Mouse (Mus musculus) ES-E14 (cell line): Measurements from ENCODE around the gene Mfsd7a. TPM values are rescaled to one million over a fixed set of nuclear protein-coding genes. Genes with fewer than 3 reads are reported as not detected.

Experiments used
- DNase-seq: peaks from one replicate; pipeline ENCODE4 v3.0.0-alpha.2; 2013; ENCODE audit warnings: low read depth, low spot score
- H3K27ac ChIP-seq: 2 replicates; pipeline ENCODE4 v1.5.1; 2012; ENCODE audit warnings: low read depth, mild to moderate bottlenecking, low read length, moderate library complexity, mixed read lengths; ENCODE audit not compliant: poor library complexity, insufficient read depth, severe bottlenecking
- H3K36me3 ChIP-seq: 2 replicates; pipeline ENCODE4 v1.6.1; 2012; ENCODE audit warnings: mild to moderate bottlenecking, low read length, moderate library complexity, mixed read lengths; ENCODE audit not compliant: control insufficient read depth, poor library complexity, insufficient read depth, severe bottlenecking
- H3K4me1 ChIP-seq, 2 experiments: fragments of 150-350 bp in 1 of 2; sonication (generic) in 1 of 2; 2 replicates each; pipeline ENCODE4 v1.6.1; 2012; ENCODE audit warnings: low read length in 2 of 2, mild to moderate bottlenecking in 1 of 2, mixed read lengths in 1 of 2; ENCODE audit not compliant: control insufficient read depth in 2 of 2, insufficient read depth in 2 of 2, poor library complexity in 1 of 2
- H3K4me3 ChIP-seq, 2 experiments: fragments of 150-350 bp in 1 of 2; sonication (generic) in 1 of 2; 2 replicates each; pipeline ENCODE4 v1.5.1; 2012; ENCODE audit warnings: low read length in 2 of 2, low read depth in 1 of 2, mild to moderate bottlenecking in 1 of 2, mixed read lengths in 1 of 2; ENCODE audit not compliant: insufficient read depth in 1 of 2, poor library complexity in 1 of 2, severe bottlenecking in 1 of 2
- H3K9ac ChIP-seq: 2 replicates; pipeline ENCODE4 v1.6.1; 2012; ENCODE audit warnings: low read depth, mild to moderate bottlenecking, low read length, mixed read lengths; ENCODE audit not compliant: poor library complexity, insufficient read depth, severe bottlenecking
- H3K9me3 ChIP-seq: fragments of 150-350 bp; sonication (generic); 2 replicates; pipeline ENCODE4 v1.6.1; 2012; ENCODE audit warnings: low read depth, mild to moderate bottlenecking, low read length; ENCODE audit not compliant: control insufficient read depth, insufficient read depth
- CHD2 ChIP-seq: IDR thresholded peaks from 2 replicates; pipeline ENCODE4 v1.6.1; 2014; ENCODE audit warnings: mild to moderate bottlenecking, low read depth, low read length, inconsistent platforms
- HCFC1 ChIP-seq: IDR thresholded peaks from 2 replicates; pipeline ENCODE4 v1.6.1; 2012; ENCODE audit warnings: low read length, inconsistent platforms, borderline replicate concordance; ENCODE audit not compliant: insufficient read depth
- MAFK ChIP-seq: IDR thresholded peaks from 2 replicates; pipeline ENCODE4 v1.6.1; 2014; ENCODE audit warnings: mild to moderate bottlenecking, low read depth, low read length, inconsistent platforms; ENCODE audit not compliant: insufficient read depth
- ZC3H11A ChIP-seq: IDR thresholded peaks from 2 replicates; pipeline ENCODE4 v1.6.1; 2012; ENCODE audit warnings: low read depth, mild to moderate bottlenecking, inconsistent platforms, low read length, borderline replicate concordance
- ZNF384 ChIP-seq: IDR thresholded peaks from 2 replicates; pipeline ENCODE4 v1.6.1; 2012; ENCODE audit warnings: low read depth, low read length, inconsistent platforms
- in situ Hi-C, 2 experiments: fragments of 600-800 bp; cut with MboI; formaldehyde crosslinking; loops; one replicate each; pipeline ENCODE4 v1.15.1; 2025; ENCODE audit warnings: low sequenced_read_pairs in 2 of 2, inconsistent platforms in 1 of 2; ENCODE audit not compliant: unreplicated experiment in 2 of 2
- total RNA-seq: library from RNA; depleted of rRNA; stranded (reverse); fragments of 300-350 nt; gene quantifications from 2 replicates; pipeline ENCODE4 v1.2.3, GENCODE M21; 2012

Gene Mfsd7a
- total RNA-seq, 1 experiment = 0.36 TPM

GRCm38 (mm10) chr5:108462446-108462845 is 13.8 kb upstream of the Mfsd7a start:
- H3K9ac ChIP-seq = peak overlapping the region; percentile 82
- H3K9me3 ChIP-seq = no peaks in the 10 kb centered on the region
- TF ChIP-seq ZC3H11A = no peak
- TF ChIP-seq HCFC1 = no peak
- no peak for TF ChIP-seq ZNF384
- no peak for TF ChIP-seq CHD2
- no peak for TF ChIP-seq MAFK
- in situ Hi-C loops = no loop called here
- H3K4me1 ChIP-seq = peaks cover 0 to 7% of the 10 kb centered on the region in 2 experiments; a peak in 1 of 4 replicates
- no peak for DNase-seq
- H3K36me3 ChIP-seq = peaks cover 2% of the 10 kb centered on the region; the same call in 1 of the 2 replicates
- H3K4me3 ChIP-seq = peak overlapping the region; percentile 70 to 98
- H3K27ac ChIP-seq = no peak overlapping the region

DNA sequence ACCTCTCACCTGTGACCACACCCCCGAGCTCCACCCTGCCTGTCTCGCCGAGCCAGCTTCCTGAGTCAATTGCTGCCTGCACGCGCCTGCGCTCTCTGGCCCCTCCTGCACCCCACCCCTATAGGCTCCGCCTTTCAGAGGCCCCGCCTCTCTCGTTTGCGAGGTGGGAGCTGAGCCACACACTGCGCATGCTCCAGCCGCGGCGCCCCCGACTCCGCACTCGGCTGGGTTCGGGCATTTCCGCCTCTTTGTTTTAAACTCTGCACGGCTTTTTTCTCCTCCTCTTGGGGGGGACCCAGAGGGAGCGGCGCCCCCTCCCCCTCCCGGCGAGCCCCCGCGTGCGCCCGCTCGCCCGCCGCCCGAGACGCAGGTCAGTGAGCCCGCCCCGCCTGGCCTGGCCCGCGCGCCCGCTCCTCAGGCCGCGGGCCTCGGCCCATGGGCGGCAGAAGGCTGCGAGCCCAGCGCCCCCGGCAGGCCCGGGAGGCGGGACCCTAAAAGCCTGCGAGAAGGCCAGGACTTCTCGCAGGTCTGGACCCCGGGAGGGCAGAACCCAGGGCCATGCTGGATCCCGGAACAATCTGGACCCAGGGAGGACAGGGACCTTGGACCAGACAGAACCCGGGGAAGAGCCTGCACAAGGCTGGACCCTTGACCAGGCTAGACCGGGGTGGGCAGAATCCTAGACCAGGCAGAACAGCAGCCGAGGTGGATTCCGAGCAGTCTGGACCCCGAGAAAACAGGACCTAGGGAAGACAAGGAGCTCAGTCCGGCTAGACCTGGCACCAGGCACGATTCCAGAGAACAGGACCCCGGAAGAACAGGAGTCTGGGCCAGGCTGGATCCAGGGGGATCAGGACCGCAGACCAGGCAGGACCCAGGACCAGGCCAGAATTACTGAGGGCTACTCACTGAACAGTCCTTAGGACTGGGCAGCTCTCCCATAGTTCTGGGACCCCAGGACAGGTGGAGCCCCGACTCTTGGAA is 12.7 kb upstream of the Mfsd7a start, which contains the start of gene Pcgf3:
TSS of gene Pcgf3 (plus strand) at position 151 of the 984 bp plus-strand sequence.
- peak within 1 kb of the TSS; percentile 70 to 98 for H3K4me3 ChIP-seq
- peak within 1 kb of the TSS; percentile 43 for H3K27ac ChIP-seq
- peaks cover 0 to 7% of the 10 kb centered on the region in 2 experiments; a peak in 1 of 4 replicates for H3K4me1 ChIP-seq
- in situ Hi-C loops = no loop called here
- H3K36me3 ChIP-seq = no peaks in the 10 kb centered on the region
- TF ChIP-seq HCFC1 = no peak; the same call in 1 of the 2 replicates
- no peak for TF ChIP-seq MAFK
- TF ChIP-seq ZNF384 = peak; percentile 77
- TF ChIP-seq CHD2 = 0 out of 2 replicates have a peak, but pooled peaks have one; percentile 28
- no peaks in the 10 kb centered on the region for H3K9me3 ChIP-seq
- H3K9ac ChIP-seq = peak within 1 kb of the TSS; percentile 82
- peak; percentile 93 for DNase-seq

DNA sequence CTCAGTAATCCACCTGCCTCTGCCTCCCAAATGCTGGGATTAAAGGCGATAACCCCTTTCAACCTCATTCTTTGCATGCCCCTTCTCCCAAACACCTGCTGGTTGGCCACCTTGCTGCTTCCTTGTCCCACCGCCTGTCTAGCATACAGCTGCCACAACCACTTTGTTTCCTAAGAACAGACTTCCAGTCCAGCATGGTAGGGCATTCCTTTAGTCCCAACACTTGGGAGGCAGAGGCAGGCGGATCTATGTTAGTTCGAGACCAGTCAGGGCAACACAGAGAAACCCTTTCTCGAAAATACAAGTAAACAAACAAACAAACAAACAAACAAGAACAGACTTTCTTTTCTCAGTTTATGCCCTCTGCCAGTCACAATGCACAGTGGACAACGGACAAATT is 11.8 kb upstream of the Mfsd7a start:
- H3K4me1 ChIP-seq = peaks cover 0 to 7% of the 10 kb centered on the region in 2 experiments; a peak in 1 of 4 replicates
- no peaks in the 10 kb centered on the region for H3K9me3 ChIP-seq
- no peaks in the 10 kb centered on the region for H3K36me3 ChIP-seq
- TF ChIP-seq MAFK (no peak), CHD2 (no peak), ZNF384 (no peak), ZC3H11A (no peak), HCFC1 (no peak)
- in situ Hi-C loops = no loop called here
- H3K27ac ChIP-seq = no peak overlapping the region
- no peak for DNase-seq
- H3K4me3 ChIP-seq = peak overlapping the region; percentile 16 to 98
- peak overlapping the region; percentile 33; the same call in 1 of the 2 replicates for H3K9ac ChIP-seq

- DNase-seq = no peak
- no peak overlapping the region for H3K4me3 ChIP-seq
- peaks cover 0 to 7% of the 10 kb centered on the region in 2 experiments; a peak in 1 of 4 replicates for H3K4me1 ChIP-seq
- no peaks in the 10 kb centered on the region for H3K36me3 ChIP-seq
- no peak overlapping the region for H3K27ac ChIP-seq
- no peaks in the 10 kb centered on the region for H3K9me3 ChIP-seq
- no peak overlapping the region for H3K9ac ChIP-seq
- TF ChIP-seq MAFK (no peak), ZC3H11A (no peak), HCFC1 (no peak), CHD2 (no peak), ZNF384 (no peak)
- in situ Hi-C loops = no loop called here
Observed at GRCm38 (mm10) chr5:108458706-108459105, 10.0 kb upstream of the Mfsd7a start.
